Mouse (Mus musculus): ENCODE data around the gene Lbx2. TPM values are rescaled to one million over a fixed set of nuclear protein-coding genes. Genes with fewer than 3 reads are reported as not detected.
A peak's percentile ranks its signal among the peaks of the same experiment; 100 is the strongest.

The Lbx2 gene
- polyA plus RNA-seq, 1 experiment from 2014 or later, result 0.84 TPM

- TF ChIP-seq CTCF (IDR thresholded peaks at IDR 0.05; ENCODE audit: low read depth), result peak; percentile 65
- Histone ChIP-seq H3K27me3 (ENCODE audit: insufficient read depth, low read length) (no peaks in the 10 kb centered on the region), H3K4me3 (ENCODE audit: low read depth, low read length) (peak within 1 kb of the TSS; percentile 80), H3K4me2 (peak within 1 kb of the TSS; percentile 100), H3K27ac (ENCODE audit: low read depth) (peak within 1 kb of the TSS; percentile 80), H3K4me1 (ENCODE audit: insufficient read depth) (peaks cover 7% of the 10 kb centered on the region; the same call in 1 of the 2 replicates), H3K36me3 (ENCODE audit: insufficient read depth) (0 out of 2 replicates have a peak, but pooled peaks cover 3% of the 10 kb centered on the region), H3K9ac (peak within 1 kb of the TSS; percentile 76), H3K9me3 (ENCODE audit: low read depth, low read length) (no peaks in the 10 kb centered on the region)
- WGBS, result 2% methylated on average over 25 of the region's 25 CpGs
- ATAC-seq (ENCODE audit: insufficient read depth), result peak; percentile 88
- peak; percentile 91 for DNase-seq
Measured at GRCm38 (mm10) chr6:83101316-83101687, 15.1 kb downstream of the Lbx2 start, which contains the start of the genes Ccdc142 and Gm42688. TSS of gene Ccdc142 (plus strand) at chr6:83101601. TSS of gene Gm42688 (plus strand) at chr6:83101617.

GRCm38 (mm10) chr6:83101688-83102556 lies 15.8 kb downstream of the Lbx2 start:
- H3K4me3 ChIP-seq (ENCODE audit: low read depth, low read length), result peak overlapping the region; percentile 80
- peak overlapping the region; percentile 80 for H3K27ac ChIP-seq (ENCODE audit: low read depth)
- H3K9ac ChIP-seq, result peak overlapping the region; percentile 76
- no peaks in the 10 kb centered on the region for H3K27me3 ChIP-seq (ENCODE audit: insufficient read depth, low read length)
- peaks cover 7% of the 10 kb centered on the region; the same call in 1 of the 2 replicates for H3K4me1 ChIP-seq (ENCODE audit: insufficient read depth)
- H3K4me2 ChIP-seq, result peak overlapping the region; percentile 100
- under 1% methylated on average over 68 of the region's 74 CpGs for WGBS
- TF ChIP-seq CTCF (IDR thresholded peaks at IDR 0.05; ENCODE audit: low read depth), result peak; percentile 45
- H3K9me3 ChIP-seq (ENCODE audit: low read depth, low read length), result no peaks in the 10 kb centered on the region
- ATAC-seq (ENCODE audit: insufficient read depth), result peak; percentile 84
- DNase-seq, result peak; percentile 80
- peaks cover 7% of the 10 kb centered on the region; the same call in 1 of the 2 replicates for H3K36me3 ChIP-seq (ENCODE audit: insufficient read depth)

GRCm38 (mm10) chr6:83103130-83103650 lies 17.0 kb downstream of the Lbx2 start:
- no peak overlapping the region for H3K27ac ChIP-seq (ENCODE audit: low read depth)
- no peaks in the 10 kb centered on the region for H3K9me3 ChIP-seq (ENCODE audit: low read depth, low read length)
- H3K4me2 ChIP-seq, result peak overlapping the region; percentile 100
- TF ChIP-seq CTCF (IDR thresholded peaks at IDR 0.05; ENCODE audit: low read depth), result no peak
- H3K4me1 ChIP-seq (ENCODE audit: insufficient read depth), result peaks cover 7% of the 10 kb centered on the region; the same call in 1 of the 2 replicates
- DNase-seq, result no peak
- H3K9ac ChIP-seq, result no peak overlapping the region
- ATAC-seq (ENCODE audit: insufficient read depth), result no peak
- no peaks in the 10 kb centered on the region for H3K27me3 ChIP-seq (ENCODE audit: insufficient read depth, low read length)
- no peak overlapping the region for H3K4me3 ChIP-seq (ENCODE audit: low read depth, low read length)
- 43% methylated on average over 11 of the region's 11 CpGs for WGBS
- H3K36me3 ChIP-seq (ENCODE audit: insufficient read depth), result peaks cover 9% of the 10 kb centered on the region; the same call in 1 of the 2 replicates

- Histone ChIP-seq H3K36me3 (ENCODE audit: insufficient read depth) (peaks cover 9% of the 10 kb centered on the region; the same call in 1 of the 2 replicates), H3K9ac (no peak overlapping the region), H3K27ac (ENCODE audit: low read depth) (no peak overlapping the region), H3K4me1 (ENCODE audit: insufficient read depth) (peaks cover 9% of the 10 kb centered on the region; the same call in 1 of the 2 replicates), H3K27me3 (ENCODE audit: insufficient read depth, low read length) (no peaks in the 10 kb centered on the region), H3K4me3 (ENCODE audit: low read depth, low read length) (no peak overlapping the region), H3K4me2 (no peak overlapping the region), H3K9me3 (ENCODE audit: low read depth, low read length) (no peaks in the 10 kb centered on the region)
- TF ChIP-seq CTCF (IDR thresholded peaks at IDR 0.05; ENCODE audit: low read depth), result no peak
- ATAC-seq (ENCODE audit: insufficient read depth) (no peak), DNase-seq (no peak)
- 71% methylated on average over 4 of the region's 4 CpGs for WGBS
Measured at GRCm38 (mm10) chr6:83104158-83104557, 18.0 kb downstream of the Lbx2 start.

GRCm38 (mm10) chr6:83107566-83108400 lies 21.6 kb downstream of the Lbx2 start:
- peak; percentile 31; the same call in 1 of the 2 replicates for ATAC-seq (ENCODE audit: insufficient read depth)
- Histone ChIP-seq H3K4me3 (ENCODE audit: low read depth, low read length) (peak overlapping the region; percentile 73), H3K4me1 (ENCODE audit: insufficient read depth) (peaks cover 10% of the 10 kb centered on the region; the same call in 1 of the 2 replicates), H3K4me2 (peak overlapping the region; percentile 85), H3K27me3 (ENCODE audit: insufficient read depth, low read length) (no peaks in the 10 kb centered on the region), H3K9ac (peak overlapping the region; percentile 88), H3K36me3 (ENCODE audit: insufficient read depth) (peaks cover 16% of the 10 kb centered on the region; the same call in 1 of the 2 replicates), H3K27ac (ENCODE audit: low read depth) (0 out of 2 replicates have a peak overlapping the region, but pooled peaks have one; percentile 85), H3K9me3 (ENCODE audit: low read depth, low read length) (no peaks in the 10 kb centered on the region)
- TF ChIP-seq CTCF (IDR thresholded peaks at IDR 0.05; ENCODE audit: low read depth), result peak; percentile 90
- WGBS, result 39% methylated on average over 13 of the region's 13 CpGs
- DNase-seq, result peak; percentile 86

Data from lung, embryonic 14.5 days (tissue).